Mouse (Mus musculus): Measurements from ENCODE around the gene Olfr803.

Olfr803 gene

GRCm38 (mm10) chr10:129694186-129694585 is at the start of gene Olfr803:
Olfr803 (minus strand) TSS chr10:129694286.
- no peak for DNase-seq

- no peak for DNase-seq
Observed at GRCm38 (mm10) chr10:129741821-129742220, 47.7 kb upstream of the Olfr803 start, which contains the start of gene Olfr806. Olfr806 (minus strand) TSS chr10:129741921.

GRCm38 (mm10) chr10:129729275-129729674 is 35.2 kb upstream of the Olfr803 start, which contains the start of gene Olfr805:
Olfr805 (minus strand) TSS chr10:129729375.
- DNase-seq, result no peak

- DNase-seq, result no peak
Observed at GRCm38 (mm10) chr10:129702910-129703309, 8.8 kb upstream of the Olfr803 start, which contains the start of gene Olfr804. Olfr804 (plus strand) TSS chr10:129703210.

- DNase-seq, result no peak
Observed at GRCm38 (mm10) chr10:129688069-129688468, 6.0 kb downstream of the Olfr803 start, which contains the start of gene Olfr802. Olfr802 (minus strand) TSS chr10:129688169.

- no peak for DNase-seq
Observed at GRCm38 (mm10) chr10:129673765-129674164, 20.3 kb downstream of the Olfr803 start, which contains the start of gene Olfr801. Olfr801 (minus strand) TSS chr10:129673865.

- no peak for DNase-seq
Observed at GRCm38 (mm10) chr10:129657394-129657793, 36.7 kb downstream of the Olfr803 start, which contains the start of gene Olfr800. Olfr800 (plus strand) TSS chr10:129657694.

- no peak for DNase-seq
Observed at GRCm38 (mm10) chr10:129651763-129652162, 42.3 kb downstream of the Olfr803 start.

Measured in layer of hippocampus, adult 9-11 months (tissue).